Mouse (Mus musculus): Measurements from ENCODE around the gene Slc25a45.

The Slc25a45 gene

GRCm38 (mm10) chr19:5863776-5864175 lies 13.8 kb upstream of the Slc25a45 start:
- no peak for TF ChIP-seq GATA4 (IDR thresholded peaks at IDR 0.05; ENCODE audit: insufficient replicate concordance, low read length)

- no peak for TF ChIP-seq GATA4 (IDR thresholded peaks at IDR 0.05; ENCODE audit: insufficient replicate concordance, low read length)
Observed at GRCm38 (mm10) chr19:5864710-5865398, 12.8 kb upstream of the Slc25a45 start.

GRCm38 (mm10) chr19:5868096-5868495 lies 9.5 kb upstream of the Slc25a45 start:
- no peak for TF ChIP-seq GATA4 (IDR thresholded peaks at IDR 0.05; ENCODE audit: insufficient replicate concordance, low read length)

GRCm38 (mm10) chr19:5871273-5871672 lies 6.3 kb upstream of the Slc25a45 start:
- TF ChIP-seq GATA4 (IDR thresholded peaks at IDR 0.05; ENCODE audit: insufficient replicate concordance, low read length): no peak

GRCm38 (mm10) chr19:5871683-5872082 lies 5.9 kb upstream of the Slc25a45 start:
- TF ChIP-seq GATA4 (IDR thresholded peaks at IDR 0.05; ENCODE audit: insufficient replicate concordance, low read length): peak; percentile 16; the same call in 1 of the 2 replicates

- no peak for TF ChIP-seq GATA4 (IDR thresholded peaks at IDR 0.05; ENCODE audit: insufficient replicate concordance, low read length)
Observed at GRCm38 (mm10) chr19:5872528-5872927, 5.1 kb upstream of the Slc25a45 start.

GRCm38 (mm10) chr19:5872931-5873556 lies 4.6 kb upstream of the Slc25a45 start:
- no peak for TF ChIP-seq GATA4 (IDR thresholded peaks at IDR 0.05; ENCODE audit: insufficient replicate concordance, low read length)

GRCm38 (mm10) chr19:5874391-5874968 lies 3.1 kb upstream of the Slc25a45 start:
- no peak for TF ChIP-seq GATA4 (IDR thresholded peaks at IDR 0.05; ENCODE audit: insufficient replicate concordance, low read length)

GRCm38 (mm10) chr19:5874969-5875480 lies 2.6 kb upstream of the Slc25a45 start, which contains the start of gene Frmd8:
Gene Frmd8, minus strand, starts transcription at chr19:5875274.
- no peak for TF ChIP-seq GATA4 (IDR thresholded peaks at IDR 0.05; ENCODE audit: insufficient replicate concordance, low read length)

GRCm38 (mm10) chr19:5878362-5878722 lies 734 bp downstream of the Slc25a45 start:
- peak; percentile 74; the same call in 1 of the 2 replicates for TF ChIP-seq GATA4 (IDR thresholded peaks at IDR 0.05; ENCODE audit: insufficient replicate concordance, low read length)

- no peak for TF ChIP-seq GATA4 (IDR thresholded peaks at IDR 0.05; ENCODE audit: insufficient replicate concordance, low read length)
Observed at GRCm38 (mm10) chr19:5878916-5879315, 1.3 kb downstream of the Slc25a45 start.

- no peak for TF ChIP-seq GATA4 (IDR thresholded peaks at IDR 0.05; ENCODE audit: insufficient replicate concordance, low read length)
Observed at GRCm38 (mm10) chr19:5879735-5880134, 2.1 kb downstream of the Slc25a45 start.

- TF ChIP-seq GATA4 (IDR thresholded peaks at IDR 0.05; ENCODE audit: insufficient replicate concordance, low read length): no peak
Observed at GRCm38 (mm10) chr19:5881155-5881554, 3.5 kb downstream of the Slc25a45 start.

GRCm38 (mm10) chr19:5883935-5884334 lies 6.3 kb downstream of the Slc25a45 start:
- TF ChIP-seq GATA4 (IDR thresholded peaks at IDR 0.05; ENCODE audit: insufficient replicate concordance, low read length): no peak

- no peak for TF ChIP-seq GATA4 (IDR thresholded peaks at IDR 0.05; ENCODE audit: insufficient replicate concordance, low read length)
Observed at GRCm38 (mm10) chr19:5885838-5886237, 8.2 kb downstream of the Slc25a45 start.

GRCm38 (mm10) chr19:5887234-5887815 lies 9.7 kb downstream of the Slc25a45 start:
- no peak for TF ChIP-seq GATA4 (IDR thresholded peaks at IDR 0.05; ENCODE audit: insufficient replicate concordance, low read length)
